19 mouse cellular contexts compared by ENCODE assay signal in genomic region chr12:108972234-108972633, GRCm38 (mm10).
"Had no signal": no experiment of that assay in that cellular context is flagged by ENCODE, and none has a peak within 500 bp of the region (broad histone marks: within the 10 kb centered on the region; RNA-seq: fewer than 3 reads in every experiment).

No protein-coding gene starts in this region.

- H3K4me3 ChIP-seq: heart, embryonic 10.5 days; heart, embryonic 12.5 days; hindbrain, embryonic 10.5 days; hindbrain, embryonic 12.5 days; limb, embryonic 13.5 days; limb, embryonic 15.5 days; liver, embryonic 12.5 days had no signal

- H3K27ac ChIP-seq: heart, embryonic 10.5 days; hindbrain, embryonic 10.5 days; hindbrain, embryonic 12.5 days; hindbrain, embryonic 14.5 days; limb, embryonic 13.5 days; limb, embryonic 15.5 days; liver, embryonic 12.5 days; liver, embryonic 14.5 days had no signal

- DNase-seq: gastrocnemius, postnatal 10 days; gastrocnemius, postnatal 25 days; heart, adult 18-20 months; heart, postnatal 10 days; heart, postnatal 4 days; layer of hippocampus, adult 9-11 months; layer of hippocampus, postnatal 36 days; left cerebral cortex, postnatal 4 days had no signal

- H3K36me3 ChIP-seq: heart, embryonic 10.5 days; heart, embryonic 12.5 days; hindbrain, embryonic 10.5 days; hindbrain, embryonic 12.5 days; limb, embryonic 13.5 days; limb, embryonic 15.5 days; liver, embryonic 12.5 days had no signal

- H3K4me1 ChIP-seq: heart, embryonic 10.5 days; heart, embryonic 12.5 days; limb, embryonic 15.5 days; liver, embryonic 12.5 days had no signal

- ATAC-seq: hindbrain, embryonic 16.5 days; inflammation-experienced regulatory T-cells, adult 6 months; liver, embryonic 12.5 days had no signal

- H3K9me3 ChIP-seq: heart, embryonic 10.5 days; heart, embryonic 12.5 days; hindbrain, embryonic 10.5 days; hindbrain, embryonic 12.5 days; limb, embryonic 15.5 days; liver, embryonic 12.5 days had no signal

- H3K9ac ChIP-seq: heart, embryonic 12.5 days; hindbrain, embryonic 12.5 days; hindbrain, embryonic 14.5 days; limb, embryonic 13.5 days; limb, embryonic 15.5 days; liver, embryonic 12.5 days; liver, embryonic 14.5 days had no signal

- H3K4me2 ChIP-seq: heart, embryonic 12.5 days; hindbrain, embryonic 12.5 days; hindbrain, embryonic 14.5 days; limb, embryonic 13.5 days; limb, embryonic 15.5 days; liver, embryonic 12.5 days had no signal

- H3K27me3 ChIP-seq: heart, embryonic 12.5 days; hindbrain, embryonic 12.5 days; limb, embryonic 13.5 days; limb, embryonic 15.5 days; liver, embryonic 12.5 days had no signal
